Mouse (Mus musculus) heart, postnatal 25 days (tissue): ENCODE results near the gene Herc3. TPM values are rescaled to one million over a fixed set of nuclear protein-coding genes. Genes with fewer than 3 reads are reported as not detected.
"Not testable (repeated sequence)": the region's sequence is repeated elsewhere in the genome, so short reads cannot be mapped to it uniquely, and the experiment has no call there.

Experiments used
- DNase-seq: peaks from one replicate; pipeline ENCODE4 v3.0.0; 2022; ENCODE audit warnings: low spot score
- intact Hi-C: fragments of 180-260 bp; cut with DNase I; formaldehyde crosslinking; loops from one replicate; pipeline ENCODE4 v1.15.1; 2025
- total RNA-seq, 2 experiments: library from RNA; stranded (reverse); gene quantifications; 2 replicates each; pipeline ENCODE4 v1.2.3; 2021

Herc3 gene
- total RNA-seq, result 10 to 100 TPM; 34.5 to 63.2 TPM

DNA sequence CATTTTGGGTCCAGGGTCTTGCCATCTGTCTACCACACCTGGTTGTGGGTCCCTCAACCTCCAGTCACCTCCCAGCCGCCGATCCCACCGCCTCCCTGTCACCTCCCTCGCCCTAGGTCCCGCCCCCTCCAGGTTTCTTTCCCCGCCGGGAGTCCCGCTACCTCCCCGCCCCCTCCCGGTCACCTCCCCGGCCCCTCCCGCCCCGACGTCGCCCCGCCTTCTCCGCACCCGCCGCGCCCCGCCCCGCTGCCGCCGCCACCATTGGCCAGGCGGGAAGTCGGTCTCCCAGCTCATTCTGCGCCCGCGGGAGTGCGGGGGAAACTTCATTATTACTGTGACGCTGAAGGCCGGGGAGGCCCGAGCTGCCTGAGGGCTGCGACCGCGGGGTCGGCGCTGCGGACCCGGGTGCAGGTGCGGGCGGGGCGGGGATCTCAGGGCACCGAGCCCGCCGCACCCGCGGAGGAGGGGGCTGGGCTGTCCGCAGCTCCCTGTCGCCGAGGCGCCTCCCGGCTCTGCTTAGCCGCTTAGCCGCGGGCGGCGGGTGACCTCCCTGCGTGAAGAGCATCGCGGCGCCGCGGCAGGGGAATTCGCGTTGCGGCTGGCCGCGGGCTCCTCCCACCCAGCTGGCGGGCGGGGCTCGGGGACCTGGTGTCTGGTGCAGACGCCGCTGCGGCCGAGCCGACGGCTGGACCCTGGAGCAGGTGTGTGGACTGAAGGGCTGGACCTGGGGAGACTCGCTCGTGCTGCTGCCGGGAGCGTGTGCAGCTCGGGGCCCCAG lies at the start of gene Herc3:
TSS of gene Herc3 (plus strand) at position 234 of the 778 bp plus-strand sequence.
- DNase-seq, result peak; percentile 23
- intact Hi-C loops, result no loop called here

DNA sequence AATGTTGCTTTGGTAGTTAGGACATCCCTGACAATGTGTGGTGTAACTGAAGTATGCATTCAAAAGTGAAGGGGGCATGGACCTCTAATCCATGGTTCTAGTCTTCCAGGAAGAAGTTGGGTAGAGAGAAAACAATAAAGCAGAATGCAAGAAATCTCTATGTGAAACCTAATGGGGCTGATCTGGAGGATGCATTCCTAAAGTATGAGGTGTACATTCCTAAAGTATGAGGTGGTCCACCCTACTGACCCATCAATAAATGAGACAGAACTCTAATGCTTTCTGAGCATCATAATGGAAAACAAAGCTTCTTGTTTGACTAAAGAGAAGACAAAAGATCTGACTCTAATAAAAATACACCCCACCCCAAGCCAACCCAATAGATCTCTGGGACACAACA lies 29.9 kb upstream of the Herc3 start:
- no peak for DNase-seq
- intact Hi-C loops, result no loop called here

- DNase-seq, result no peak
- intact Hi-C loops, result no loop called here
Measured at GRCm38 (mm10) chr6:58814381-58814780, 16.9 kb upstream of the Herc3 start.

- DNase-seq, intact Hi-C loops: not testable (repeated sequence)
Measured at GRCm38 (mm10) chr6:58817037-58817436, 14.2 kb upstream of the Herc3 start.

GRCm38 (mm10) chr6:58825619-58826018 lies 5.6 kb upstream of the Herc3 start:
- intact Hi-C loops, result no loop called here
- no peak for DNase-seq

GRCm38 (mm10) chr6:58826089-58826488 lies 5.2 kb upstream of the Herc3 start:
- intact Hi-C loops, result no loop called here
- DNase-seq, result no peak

- no peak for DNase-seq
- intact Hi-C loops, result no loop called here
Measured at GRCm38 (mm10) chr6:58828582-58828981, 2.7 kb upstream of the Herc3 start.

DNA sequence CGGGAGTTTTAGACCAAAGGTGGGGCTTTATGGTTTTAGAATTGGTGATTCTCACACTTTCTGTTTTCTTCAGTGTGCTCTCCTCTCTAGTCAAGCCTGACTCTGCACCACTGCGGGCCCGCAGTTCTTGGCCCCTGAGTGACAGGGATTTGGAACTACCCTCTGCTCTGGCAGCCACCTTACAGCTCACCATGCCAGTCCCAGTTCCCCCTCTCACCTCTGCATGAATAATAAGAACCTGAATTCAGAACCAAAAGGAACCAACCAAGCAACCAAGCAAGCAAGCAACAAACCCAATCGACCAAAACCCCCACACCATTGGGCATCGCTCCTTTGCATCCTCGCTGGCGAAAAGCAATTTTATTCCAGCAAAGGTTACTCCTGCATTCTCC lies 429 bp upstream of the Herc3 start:
- no peak for DNase-seq
- intact Hi-C loops, result no loop called here

- DNase-seq, result no peak
- intact Hi-C loops, result no loop called here
Measured at GRCm38 (mm10) chr6:58832591-58833018, 1.3 kb downstream of the Herc3 start.

- intact Hi-C loops, result no loop called here
- no peak for DNase-seq
Measured at GRCm38 (mm10) chr6:58834470-58834869, 3.2 kb downstream of the Herc3 start.

DNA sequence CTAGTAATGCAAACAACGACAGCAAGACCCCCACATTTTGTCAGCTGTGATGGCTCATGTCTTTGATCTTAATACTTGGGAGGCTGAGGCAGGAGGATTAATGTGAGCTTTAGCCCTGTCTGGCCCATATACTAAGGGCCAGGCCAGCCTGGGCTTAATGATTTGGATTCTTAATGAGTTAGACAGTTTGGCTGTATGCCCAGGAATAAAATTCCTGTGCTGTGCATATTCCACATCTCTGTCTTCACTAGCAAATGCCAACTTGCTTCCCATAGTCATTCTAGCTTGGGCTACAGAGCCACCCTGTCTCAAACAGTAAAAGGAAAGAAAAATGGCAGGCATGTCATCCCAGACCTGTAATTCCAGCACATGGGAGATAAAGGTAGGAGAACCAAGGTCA lies 4.3 kb downstream of the Herc3 start:
- no peak for DNase-seq
- intact Hi-C loops, result no loop called here

GRCm38 (mm10) chr6:58836476-58836875 lies 5.2 kb downstream of the Herc3 start:
- DNase-seq, result no peak
- intact Hi-C loops, result no loop called here

DNA sequence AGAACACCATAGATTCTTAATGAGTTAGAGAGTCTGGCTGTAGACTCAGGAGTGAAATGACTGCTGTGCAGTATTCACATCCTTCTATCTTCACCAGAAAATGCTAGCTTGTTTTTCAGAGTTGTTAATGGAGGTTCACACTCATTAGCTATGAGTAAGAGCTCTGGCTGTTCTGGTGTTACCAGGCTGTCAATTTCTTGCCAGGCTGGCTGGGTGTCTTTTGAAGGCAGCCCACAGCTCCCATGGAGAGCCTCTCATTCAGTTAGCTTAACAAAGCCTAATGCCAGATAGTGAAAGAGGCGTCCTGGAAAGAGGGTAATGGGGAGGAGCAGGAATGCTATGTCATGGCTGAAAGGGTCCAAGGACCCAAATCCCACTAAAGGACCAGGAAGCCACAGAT lies 6.7 kb downstream of the Herc3 start:
- intact Hi-C loops, result no loop called here
- no peak for DNase-seq

- intact Hi-C loops, result no loop called here
- no peak for DNase-seq
Measured at GRCm38 (mm10) chr6:58841208-58841607, 9.9 kb downstream of the Herc3 start.

DNA sequence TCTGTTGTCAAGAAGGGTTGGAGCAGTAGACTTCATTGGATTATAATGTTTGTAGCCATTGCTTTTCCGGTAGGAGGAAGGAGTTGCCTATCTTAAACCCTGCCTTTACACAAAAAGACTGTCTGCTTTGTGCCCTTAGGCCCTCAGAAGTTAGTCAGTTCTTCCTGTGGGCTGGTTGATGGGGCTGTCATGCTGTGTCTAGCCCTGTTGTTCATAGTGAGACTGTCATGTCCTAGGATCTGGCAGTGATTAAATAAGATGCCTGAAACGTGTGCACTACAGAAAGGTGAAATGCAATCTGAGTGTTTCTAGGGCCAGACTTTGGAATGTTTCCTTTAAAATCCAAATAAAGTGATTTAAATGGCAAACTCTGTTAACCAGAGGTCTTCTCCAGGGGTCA lies 10.9 kb downstream of the Herc3 start:
- intact Hi-C loops, result no loop called here
- no peak for DNase-seq

DNA sequence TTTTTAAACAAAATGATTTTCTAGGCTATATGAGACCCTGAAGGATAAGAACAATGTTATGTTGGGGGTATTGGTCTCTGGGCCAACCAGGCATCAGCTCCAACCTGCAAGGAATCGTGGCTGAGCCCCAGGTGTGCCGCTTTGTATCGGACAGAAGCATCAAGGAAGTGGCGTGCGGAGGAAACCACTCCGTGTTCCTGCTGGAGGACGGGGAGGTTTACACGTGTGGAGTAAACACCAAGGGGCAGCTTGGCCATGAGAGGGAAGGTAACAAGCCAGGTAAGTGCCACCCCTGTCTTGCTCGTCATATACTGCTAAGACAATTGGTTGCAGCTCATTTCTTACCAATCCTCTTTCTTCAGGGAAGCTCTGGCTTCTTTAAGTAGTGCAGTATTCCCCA lies 12.3 kb downstream of the Herc3 start:
- intact Hi-C loops, result no loop called here
- no peak for DNase-seq

GRCm38 (mm10) chr6:58844188-58844822 lies 13.0 kb downstream of the Herc3 start:
- intact Hi-C loops, result no loop called here
- DNase-seq, result no peak

DNA sequence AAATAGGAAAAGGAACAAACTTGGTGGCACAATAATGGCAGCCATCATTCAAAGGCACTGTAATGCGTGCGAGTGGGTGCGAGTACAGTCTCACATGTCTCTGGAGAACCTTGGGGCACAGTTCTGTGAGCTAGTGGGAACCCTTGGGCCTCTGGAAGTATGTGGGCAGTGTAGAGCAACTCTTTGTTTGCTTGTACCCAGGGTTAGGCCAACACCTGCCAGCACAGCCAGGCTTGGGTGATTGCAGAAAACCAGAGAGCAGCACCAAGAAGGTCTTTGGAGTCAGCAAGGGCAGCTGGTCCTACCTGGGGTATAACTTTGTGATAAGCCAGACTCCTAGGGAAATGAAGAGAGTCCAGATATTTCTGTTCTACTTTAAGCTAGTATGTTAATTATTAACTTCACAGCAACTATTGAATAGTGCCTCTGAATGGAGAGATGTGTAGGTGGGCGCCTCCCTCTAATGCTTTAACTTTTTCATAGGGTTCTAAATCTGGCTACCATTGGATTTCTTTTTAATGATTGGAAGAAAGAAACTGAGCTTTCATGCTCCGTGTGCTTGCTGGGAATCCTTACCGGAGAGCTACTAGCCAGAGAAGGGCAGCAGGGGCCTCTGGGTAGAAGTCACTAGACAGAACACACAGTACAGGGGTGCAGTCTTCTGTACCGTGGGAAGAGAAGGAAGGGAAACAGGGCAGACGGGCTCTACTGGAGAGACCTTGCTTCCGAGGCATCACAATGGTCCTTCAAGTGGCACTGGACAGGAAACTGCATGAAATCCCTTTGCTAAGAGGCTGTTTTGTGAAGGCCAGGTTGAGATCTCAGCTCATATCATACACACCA lies 15.8 kb downstream of the Herc3 start:
- intact Hi-C loops, result no loop called here
- no peak for DNase-seq

- intact Hi-C loops, result no loop called here
- no peak for DNase-seq
Measured at GRCm38 (mm10) chr6:58847836-58848235, 16.6 kb downstream of the Herc3 start.

DNA sequence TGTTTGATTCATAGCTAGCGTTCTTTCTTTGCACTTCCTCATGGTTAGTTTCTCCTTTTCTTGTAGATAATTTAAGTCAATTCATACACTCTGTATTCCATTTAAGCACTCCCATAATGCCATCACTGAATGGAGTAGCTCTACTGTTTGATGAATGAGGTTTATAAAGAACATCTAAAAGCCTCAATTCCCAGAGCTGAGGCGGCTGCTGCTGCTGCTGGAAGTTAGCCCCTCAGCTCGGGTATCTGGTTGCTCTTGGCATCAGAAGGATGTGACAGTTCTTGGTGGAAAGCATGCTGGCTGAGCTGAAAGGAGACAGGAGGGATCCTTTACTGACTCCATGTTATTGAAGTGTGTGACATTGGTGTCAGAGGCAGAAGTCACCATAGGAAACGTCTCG lies 18.1 kb downstream of the Herc3 start:
- no peak for DNase-seq
- intact Hi-C loops, result no loop called here
